Mouse (Mus musculus): ENCODE results near the gene Spaca6. TPM values are rescaled to one million over a fixed set of nuclear protein-coding genes. Genes with fewer than 3 reads are reported as not detected.

Gene Spaca6
- polyA plus RNA-seq, 1 experiment from 2014 or later: 75.1 TPM

DNA sequence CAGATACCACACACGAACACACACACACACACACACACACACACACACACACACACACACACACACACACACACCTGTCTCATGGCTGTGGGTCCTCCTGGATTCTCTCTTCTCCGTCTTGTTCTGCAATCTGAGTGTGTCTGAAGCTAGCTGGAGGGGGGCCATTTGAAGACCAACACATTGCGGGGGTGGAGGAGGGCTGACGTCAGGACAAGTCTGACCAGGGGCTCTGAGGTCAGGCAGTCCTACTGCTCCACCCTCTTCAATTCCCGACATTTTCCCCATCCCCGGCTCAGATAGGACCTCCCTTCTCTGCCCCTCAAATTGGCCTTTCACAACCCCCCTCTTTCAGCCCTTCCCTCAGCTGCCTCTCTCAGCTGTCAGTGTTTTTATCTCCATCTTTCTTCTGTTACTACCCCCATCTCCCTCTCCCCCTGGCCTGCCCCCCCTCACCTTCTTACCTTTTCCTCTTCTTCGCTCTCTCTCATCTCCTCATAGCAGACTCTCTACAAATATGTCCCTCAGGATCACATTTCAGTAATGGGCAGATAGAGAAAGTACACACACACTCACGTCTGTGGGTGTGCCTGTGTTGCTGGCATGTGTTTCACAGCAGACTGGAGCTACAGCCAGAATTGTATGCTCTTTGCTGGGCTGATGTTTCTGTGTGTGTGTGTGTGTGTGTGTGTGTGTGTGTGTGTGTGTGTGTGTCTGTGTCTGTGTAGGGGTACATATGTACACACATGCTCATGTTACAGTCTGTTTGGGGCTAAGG, 28.3 kb downstream of the Spaca6 start, which contains the start of gene Has1:
Gene Has1, minus strand, starts transcription at position 142 of the 775 bp plus-strand sequence.
- Histone ChIP-seq H3K36me3 (peaks cover 2% of the 10 kb centered on the region; the same call in 1 of the 2 replicates), H3K27me3 (ENCODE audit: low read depth, poor library complexity, severe bottlenecking) (peaks cover 9% of the 10 kb centered on the region), H3K4me1 (peaks cover 15% of the 10 kb centered on the region), H3K9me3 (replicated peaks) (no peaks in the 10 kb centered on the region), H3K4me3 (no peak within 1 kb of the TSS), H3K27ac (no peak within 1 kb of the TSS; the same call in 1 of the 2 replicates)
- peak; percentile 42 for DNase-seq (ENCODE audit: low spot score)
- WGBS: 37% methylated on average over 8 of the region's 8 CpGs

DNA sequence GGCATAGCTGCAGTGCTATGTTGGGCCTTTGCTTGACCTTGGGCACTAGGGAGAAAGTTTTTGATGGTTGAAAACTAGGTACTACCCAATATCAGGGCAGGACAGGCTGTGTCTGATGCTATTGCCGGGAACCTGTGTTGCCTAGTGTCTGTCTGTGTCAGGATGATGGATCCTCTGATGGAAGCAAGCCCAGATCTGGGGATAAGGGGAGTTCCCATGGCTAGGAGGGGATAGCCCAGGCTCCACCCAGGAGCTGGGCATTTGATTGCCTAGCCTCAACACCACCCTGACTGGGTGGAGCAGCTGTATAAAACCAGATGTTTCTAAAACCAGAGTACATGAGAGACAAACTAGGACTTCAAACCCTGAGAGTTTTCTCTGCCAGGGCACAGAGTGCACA, 29.7 kb downstream of the Spaca6 start:
- DNase-seq (ENCODE audit: low spot score): no peak
- WGBS: 61% methylated on average over 1 of the region's 1 CpGs
- H3K9me3 ChIP-seq (replicated peaks): no peaks in the 10 kb centered on the region
- H3K27ac ChIP-seq: no peak overlapping the region
- H3K4me1 ChIP-seq: peaks cover 12% of the 10 kb centered on the region
- H3K27me3 ChIP-seq (ENCODE audit: low read depth, poor library complexity, severe bottlenecking): no peaks in the 10 kb centered on the region
- H3K4me3 ChIP-seq: no peak overlapping the region
- no peaks in the 10 kb centered on the region; the same call in 1 of the 2 replicates for H3K36me3 ChIP-seq

DNA sequence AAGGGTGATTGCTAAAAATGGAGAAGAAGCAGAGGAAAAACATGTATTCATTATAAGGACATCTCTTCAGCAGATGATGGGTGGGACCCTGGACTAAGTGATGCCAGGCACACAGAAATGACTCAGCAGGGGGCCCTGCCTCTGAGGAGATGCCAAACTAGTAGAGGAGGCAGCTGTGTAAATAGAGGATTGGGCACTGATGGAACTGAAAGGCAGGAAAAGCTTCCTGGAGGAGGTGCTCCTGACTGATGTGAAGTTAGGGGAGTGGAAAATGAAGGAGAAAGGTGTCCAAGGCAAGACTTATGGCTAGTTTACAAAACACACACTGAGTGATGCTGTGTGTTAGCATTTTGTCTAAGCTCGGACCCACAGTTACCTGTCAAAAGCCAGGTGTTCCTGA, 30.5 kb downstream of the Spaca6 start:
- Histone ChIP-seq H3K4me3 (no peak overlapping the region), H3K9me3 (replicated peaks) (no peaks in the 10 kb centered on the region), H3K27ac (no peak overlapping the region), H3K27me3 (ENCODE audit: low read depth, poor library complexity, severe bottlenecking) (no peaks in the 10 kb centered on the region), H3K4me1 (peaks cover 12% of the 10 kb centered on the region), H3K36me3 (peaks cover 3% of the 10 kb centered on the region)
- 100% methylated on average over 1 of the region's 1 CpGs for WGBS
- DNase-seq (ENCODE audit: low spot score): no peak

DNA sequence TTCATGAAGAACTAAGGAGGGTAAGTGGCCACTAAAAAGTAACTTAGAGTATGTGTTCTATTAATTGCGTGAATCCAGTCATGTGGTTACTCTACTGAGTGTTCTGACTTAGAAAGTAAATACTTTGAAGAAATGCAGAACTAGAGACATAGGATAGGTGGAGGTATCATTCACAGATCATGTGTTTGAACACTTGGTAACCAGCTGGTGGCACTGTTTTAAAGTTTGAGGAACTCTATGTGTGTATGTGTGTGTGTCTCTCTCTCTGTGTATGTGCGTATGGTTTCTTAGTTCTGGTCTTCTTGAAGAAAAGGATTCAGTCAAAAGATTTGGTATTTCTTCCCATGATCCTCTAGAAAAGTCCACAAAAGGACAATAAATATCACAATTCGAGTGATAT, 33.2 kb downstream of the Spaca6 start:
- H3K27ac ChIP-seq: no peak overlapping the region
- no peak overlapping the region for H3K4me3 ChIP-seq
- DNase-seq (ENCODE audit: low spot score): no peak
- H3K9me3 ChIP-seq (replicated peaks): no peaks in the 10 kb centered on the region
- H3K36me3 ChIP-seq: peaks cover 19% of the 10 kb centered on the region
- H3K4me1 ChIP-seq: peaks cover 6% of the 10 kb centered on the region
- WGBS: 83% methylated on average over 3 of the region's 3 CpGs
- H3K27me3 ChIP-seq (ENCODE audit: low read depth, poor library complexity, severe bottlenecking): no peaks in the 10 kb centered on the region

DNA sequence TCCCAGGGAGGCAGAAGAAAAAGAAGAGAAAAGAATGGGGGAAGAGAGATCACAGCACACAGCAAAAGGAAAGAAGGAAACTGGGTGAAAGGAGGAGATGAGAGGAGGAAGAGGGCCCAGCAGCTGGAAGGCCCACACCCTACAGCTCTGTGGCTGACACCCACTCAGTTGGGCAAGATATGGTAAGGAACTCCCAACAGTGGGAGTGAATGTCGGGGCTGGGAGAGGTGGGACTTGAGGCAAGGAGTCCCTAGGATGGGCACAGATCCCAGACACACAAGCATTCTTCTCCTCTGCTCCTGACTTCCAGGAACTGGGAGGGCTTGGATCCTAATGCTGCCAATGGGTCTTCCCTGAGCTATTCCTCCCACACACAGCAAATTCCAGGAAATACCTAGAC, 35.4 kb downstream of the Spaca6 start:
- H3K36me3 ChIP-seq: peaks cover 28% of the 10 kb centered on the region
- no peaks in the 10 kb centered on the region for H3K9me3 ChIP-seq (replicated peaks)
- WGBS: 80% methylated on average over 1 of the region's 1 CpGs
- no peaks in the 10 kb centered on the region for H3K27me3 ChIP-seq (ENCODE audit: low read depth, poor library complexity, severe bottlenecking)
- H3K27ac ChIP-seq: no peak overlapping the region
- DNase-seq (ENCODE audit: low spot score): no peak
- no peak overlapping the region for H3K4me3 ChIP-seq
- no peaks in the 10 kb centered on the region for H3K4me1 ChIP-seq

DNA sequence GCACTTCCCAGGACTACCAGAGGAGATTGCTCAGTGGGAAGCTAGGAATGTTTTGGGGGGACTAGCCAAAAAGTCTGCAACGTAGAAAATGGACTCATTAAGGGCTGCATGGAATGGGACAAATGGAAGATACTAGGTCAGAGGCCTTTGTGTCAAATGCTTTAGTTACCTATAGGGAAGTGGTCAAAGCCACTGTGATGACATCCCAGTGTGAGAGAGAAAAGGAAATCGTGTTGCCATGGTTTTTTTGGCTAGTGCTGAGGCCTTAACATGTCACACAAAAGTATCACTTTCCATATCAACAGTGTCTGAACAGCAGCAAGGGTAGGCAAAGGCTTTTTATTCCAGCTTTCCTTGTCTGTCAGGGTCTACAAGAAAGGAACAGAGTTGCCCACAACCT, 38.2 kb downstream of the Spaca6 start:
- Histone ChIP-seq H3K27me3 (ENCODE audit: low read depth, poor library complexity, severe bottlenecking) (no peaks in the 10 kb centered on the region), H3K27ac (no peak overlapping the region), H3K4me3 (no peak overlapping the region), H3K4me1 (no peaks in the 10 kb centered on the region), H3K36me3 (peaks cover 28% of the 10 kb centered on the region), H3K9me3 (replicated peaks) (no peaks in the 10 kb centered on the region)
- no peak for DNase-seq (ENCODE audit: low spot score)
- 66% methylated on average over 2 of the region's 2 CpGs for WGBS

DNA sequence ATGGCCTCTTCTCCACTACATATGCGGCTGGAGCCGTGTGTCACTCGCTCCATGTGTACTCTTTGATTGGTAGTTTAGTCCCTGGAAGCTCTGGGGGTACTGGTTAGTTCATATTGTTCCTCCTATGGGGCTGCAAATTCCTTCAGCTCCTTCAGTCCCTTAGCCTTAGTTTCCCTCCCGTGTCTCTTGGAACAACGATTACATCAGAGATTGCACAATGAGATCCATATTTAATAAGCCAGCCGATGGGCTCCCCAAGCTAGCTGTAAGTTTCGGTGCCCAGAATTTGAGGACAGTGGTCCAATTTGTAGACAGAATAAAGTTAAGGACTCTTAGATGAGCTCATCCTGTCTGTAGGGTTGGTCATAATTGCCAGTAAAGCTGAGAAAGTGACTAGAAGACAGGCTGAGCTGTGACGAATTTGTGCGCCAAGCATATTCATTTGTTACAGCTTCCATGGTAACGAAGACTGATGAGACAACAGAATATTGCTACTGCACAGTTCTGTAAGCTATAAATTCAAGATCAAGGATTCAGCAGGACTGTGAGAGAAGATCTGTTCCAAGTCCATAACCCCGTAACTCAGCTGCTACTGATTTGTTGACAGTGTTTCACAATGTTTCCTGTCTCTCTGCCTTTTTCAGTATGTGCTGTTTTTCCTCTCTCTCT, 40.0 kb downstream of the Spaca6 start:
- no peaks in the 10 kb centered on the region for H3K4me1 ChIP-seq
- no peak overlapping the region for H3K27ac ChIP-seq
- no peak for DNase-seq (ENCODE audit: low spot score)
- WGBS: 90% methylated on average over 11 of the region's 11 CpGs
- no peaks in the 10 kb centered on the region for H3K9me3 ChIP-seq (replicated peaks)
- H3K27me3 ChIP-seq (ENCODE audit: low read depth, poor library complexity, severe bottlenecking): no peaks in the 10 kb centered on the region
- H3K36me3 ChIP-seq: peaks cover 28% of the 10 kb centered on the region
- H3K4me3 ChIP-seq: no peak overlapping the region

DNA sequence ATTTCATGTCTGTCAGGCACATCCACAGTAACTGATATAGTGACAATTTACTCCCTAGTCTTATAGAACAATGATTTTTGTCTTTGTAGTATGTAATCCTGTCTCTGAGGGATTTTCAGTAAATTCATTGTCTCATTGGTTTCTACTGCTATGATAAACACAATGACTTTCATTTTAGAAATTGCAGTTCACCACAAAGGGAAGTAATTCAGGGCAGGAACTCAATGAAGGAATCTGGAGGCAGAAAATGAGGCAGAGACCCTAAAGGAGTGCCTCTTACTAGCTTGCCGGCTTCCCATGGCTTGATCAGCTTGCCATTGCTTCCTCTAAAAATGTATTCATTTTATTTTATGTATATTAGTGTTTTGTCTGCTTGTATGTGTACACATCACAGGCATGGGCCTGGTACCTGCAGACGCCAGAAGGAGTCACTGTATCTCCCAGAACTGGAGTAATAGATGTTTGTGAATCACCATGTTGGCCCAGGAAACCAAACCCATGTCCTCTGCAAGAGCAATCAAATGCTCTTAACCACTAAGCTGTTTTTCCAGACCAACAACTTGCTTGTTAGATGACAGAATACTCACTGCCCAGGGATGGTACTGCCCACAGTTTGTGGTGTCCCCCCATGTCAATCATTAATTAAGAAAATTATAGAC, 44.1 kb downstream of the Spaca6 start:
- Histone ChIP-seq H3K4me3 (no peak overlapping the region), H3K4me1 (no peaks in the 10 kb centered on the region), H3K9me3 (replicated peaks) (no peaks in the 10 kb centered on the region), H3K27ac (no peak overlapping the region), H3K27me3 (ENCODE audit: low read depth, poor library complexity, severe bottlenecking) (no peaks in the 10 kb centered on the region), H3K36me3 (peaks cover 1% of the 10 kb centered on the region)
- no peak for DNase-seq (ENCODE audit: low spot score)
- 83% methylated on average over 2 of the region's 2 CpGs for WGBS

DNA sequence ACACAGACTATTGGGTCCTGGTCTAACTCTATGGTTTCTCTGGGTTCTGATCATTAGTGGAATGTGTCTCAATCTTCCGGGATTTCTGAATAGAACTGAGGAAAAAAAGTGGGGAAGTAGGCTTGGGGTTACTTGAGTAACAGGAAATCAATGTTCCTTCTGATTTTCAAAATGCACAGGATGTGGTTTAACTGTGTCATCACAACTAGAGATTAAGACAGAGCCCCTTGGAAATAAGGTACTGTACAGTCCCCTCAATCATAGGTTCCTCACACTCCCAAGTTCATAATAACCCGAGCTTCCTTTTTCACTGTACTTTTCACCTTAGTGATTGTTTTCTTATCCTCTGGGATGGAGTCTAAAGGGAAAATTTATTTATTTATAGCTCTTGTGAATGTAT, 44.7 kb downstream of the Spaca6 start:
- no peaks in the 10 kb centered on the region for H3K4me1 ChIP-seq
- no peak overlapping the region for H3K27ac ChIP-seq
- no peaks in the 10 kb centered on the region for H3K9me3 ChIP-seq (replicated peaks)
- no peaks in the 10 kb centered on the region for H3K27me3 ChIP-seq (ENCODE audit: low read depth, poor library complexity, severe bottlenecking)
- H3K4me3 ChIP-seq: no peak overlapping the region
- no peak for DNase-seq (ENCODE audit: low spot score)
- WGBS: 96% methylated on average over 2 of the region's 2 CpGs
- H3K36me3 ChIP-seq: no peaks in the 10 kb centered on the region

DNA sequence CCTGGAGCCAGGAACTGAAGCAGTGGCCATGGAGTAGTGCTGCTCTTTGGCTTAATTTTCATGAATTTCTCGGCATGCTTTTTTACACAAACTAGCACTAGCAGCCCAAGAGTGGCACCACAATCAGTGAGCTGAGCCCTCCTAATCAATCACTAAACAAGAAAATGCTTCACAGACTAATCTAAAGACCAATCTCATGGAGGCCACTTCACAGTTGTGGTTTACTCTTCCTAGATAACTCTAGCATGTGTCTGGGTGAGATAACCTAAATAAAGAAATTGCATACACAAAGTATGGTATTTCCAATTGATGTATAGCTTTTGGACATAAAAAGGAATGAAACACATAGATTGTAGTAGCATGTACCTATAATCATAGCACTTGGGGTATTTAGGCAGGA, 52.4 kb downstream of the Spaca6 start:
- Histone ChIP-seq H3K4me1 (no peaks in the 10 kb centered on the region), H3K36me3 (no peaks in the 10 kb centered on the region), H3K4me3 (no peak overlapping the region), H3K27ac (no peak overlapping the region), H3K9me3 (replicated peaks) (no peaks in the 10 kb centered on the region), H3K27me3 (ENCODE audit: low read depth, poor library complexity, severe bottlenecking) (no peaks in the 10 kb centered on the region)
- DNase-seq (ENCODE audit: low spot score): no peak
- WGBS: 72% methylated on average over 1 of the region's 1 CpGs

DNA sequence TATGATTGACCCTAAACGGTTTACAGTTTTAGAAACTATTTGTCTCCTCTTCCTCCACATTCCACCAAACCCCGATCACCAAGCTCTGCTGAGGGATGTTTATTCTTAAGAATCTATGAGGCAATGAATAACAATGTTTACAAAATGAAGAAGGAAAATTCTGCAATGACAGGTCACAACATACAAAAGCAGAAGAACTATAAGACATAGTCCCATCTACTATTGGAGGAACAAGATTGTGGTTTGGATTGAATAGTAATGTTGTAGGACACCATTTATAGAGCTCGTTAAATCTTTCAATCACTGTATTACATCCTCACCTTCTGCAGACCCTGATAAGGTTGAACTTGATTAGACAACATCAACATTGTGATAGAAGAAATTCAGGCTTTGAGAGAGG, 55.7 kb downstream of the Spaca6 start:
- H3K4me3 ChIP-seq: no peak overlapping the region
- H3K36me3 ChIP-seq: no peaks in the 10 kb centered on the region
- H3K9me3 ChIP-seq (replicated peaks): no peaks in the 10 kb centered on the region
- H3K4me1 ChIP-seq: no peaks in the 10 kb centered on the region
- H3K27me3 ChIP-seq (ENCODE audit: low read depth, poor library complexity, severe bottlenecking): no peaks in the 10 kb centered on the region
- no peak for DNase-seq (ENCODE audit: low spot score)
- 82% methylated on average over 3 of the region's 3 CpGs for WGBS
- H3K27ac ChIP-seq: no peak overlapping the region

DNA sequence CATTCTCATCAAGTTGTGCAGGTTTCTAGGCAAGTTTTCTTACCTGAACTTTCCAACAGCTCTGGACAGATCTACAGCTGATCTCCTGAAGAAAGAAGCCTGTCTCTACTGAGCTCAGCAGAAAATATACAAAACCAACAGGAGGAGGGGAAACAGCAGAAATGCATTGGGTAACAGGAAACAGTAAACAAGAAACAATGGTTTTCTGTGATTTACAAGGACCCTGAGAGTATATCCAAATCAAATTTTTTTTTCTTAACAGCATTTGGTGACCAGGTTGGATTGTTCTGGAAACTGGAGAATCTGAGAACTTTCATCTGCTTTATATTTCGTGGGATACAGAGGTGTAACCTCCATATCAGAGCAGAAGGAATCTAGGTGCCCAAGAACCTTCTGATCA, 56.9 kb downstream of the Spaca6 start, which contains the start of gene Fpr1:
Gene Fpr1, minus strand, starts transcription at position 101 of the 400 bp plus-strand sequence.
- H3K9me3 ChIP-seq (replicated peaks): no peaks in the 10 kb centered on the region
- WGBS: 78% methylated on average over 1 of the region's 1 CpGs
- no peaks in the 10 kb centered on the region for H3K4me1 ChIP-seq
- H3K27me3 ChIP-seq (ENCODE audit: low read depth, poor library complexity, severe bottlenecking): no peaks in the 10 kb centered on the region
- H3K36me3 ChIP-seq: no peaks in the 10 kb centered on the region
- no peak within 1 kb of the TSS for H3K27ac ChIP-seq
- no peak for DNase-seq (ENCODE audit: low spot score)
- no peak within 1 kb of the TSS for H3K4me3 ChIP-seq

DNA sequence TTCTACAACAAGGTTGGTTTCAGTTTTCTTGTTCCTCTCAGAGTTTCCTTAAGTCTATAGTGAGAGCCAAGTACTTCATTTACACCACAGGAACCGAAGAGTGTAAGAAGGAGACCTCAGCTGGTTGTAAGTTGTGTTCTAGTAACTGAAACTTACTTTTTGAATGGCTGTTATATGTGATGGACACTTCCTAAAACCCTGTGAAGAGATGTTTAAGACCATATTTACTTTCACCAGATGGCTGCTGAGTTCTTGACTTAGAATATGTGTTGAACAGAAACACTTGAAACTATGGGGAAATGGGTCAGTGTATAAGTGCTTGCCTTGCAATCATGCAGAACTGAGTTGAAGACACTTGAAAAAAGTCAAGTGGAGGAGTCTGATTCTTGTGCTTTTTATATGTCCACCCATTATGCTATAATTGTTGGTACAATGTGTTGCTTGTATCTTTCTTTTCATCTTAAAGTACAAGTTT, 60.9 kb downstream of the Spaca6 start, which contains the start of the genes Fpr2 and Fpr3:
Gene Fpr2, plus strand, starts transcription at position 51 of the 475 bp plus-strand sequence.
Gene Fpr3, plus strand, starts transcription at position 79 of the 475 bp plus-strand sequence.
- 67% methylated on average over 1 of the region's 1 CpGs for WGBS
- Histone ChIP-seq H3K36me3 (no peaks in the 10 kb centered on the region), H3K27me3 (ENCODE audit: low read depth, poor library complexity, severe bottlenecking) (no peaks in the 10 kb centered on the region)

More for the DNA sequence above, 60.9 kb downstream of the Spaca6 start, which contains the start of the genes Fpr2 and Fpr3:
- H3K9me3 ChIP-seq (replicated peaks): no peaks in the 10 kb centered on the region
- H3K27ac ChIP-seq: no peak within 1 kb of the TSS
- no peaks in the 10 kb centered on the region for H3K4me1 ChIP-seq
- H3K4me3 ChIP-seq: no peak within 1 kb of the TSS
- no peak for DNase-seq (ENCODE audit: low spot score)
